Mouse (Mus musculus): ENCODE measurements around the gene Prkag1. TPM values are rescaled to one million over a fixed set of nuclear protein-coding genes. Genes with fewer than 3 reads are reported as not detected.

Prkag1 gene
- polyA plus RNA-seq (2014; fragmentation: Illumina TruSeq; extraction: RNeasy Lipid Tissue Mini Kit (QIAGEN cat#74804); ENCODE audit: low read depth, low replicate concordance): 54.5 TPM

DNA sequence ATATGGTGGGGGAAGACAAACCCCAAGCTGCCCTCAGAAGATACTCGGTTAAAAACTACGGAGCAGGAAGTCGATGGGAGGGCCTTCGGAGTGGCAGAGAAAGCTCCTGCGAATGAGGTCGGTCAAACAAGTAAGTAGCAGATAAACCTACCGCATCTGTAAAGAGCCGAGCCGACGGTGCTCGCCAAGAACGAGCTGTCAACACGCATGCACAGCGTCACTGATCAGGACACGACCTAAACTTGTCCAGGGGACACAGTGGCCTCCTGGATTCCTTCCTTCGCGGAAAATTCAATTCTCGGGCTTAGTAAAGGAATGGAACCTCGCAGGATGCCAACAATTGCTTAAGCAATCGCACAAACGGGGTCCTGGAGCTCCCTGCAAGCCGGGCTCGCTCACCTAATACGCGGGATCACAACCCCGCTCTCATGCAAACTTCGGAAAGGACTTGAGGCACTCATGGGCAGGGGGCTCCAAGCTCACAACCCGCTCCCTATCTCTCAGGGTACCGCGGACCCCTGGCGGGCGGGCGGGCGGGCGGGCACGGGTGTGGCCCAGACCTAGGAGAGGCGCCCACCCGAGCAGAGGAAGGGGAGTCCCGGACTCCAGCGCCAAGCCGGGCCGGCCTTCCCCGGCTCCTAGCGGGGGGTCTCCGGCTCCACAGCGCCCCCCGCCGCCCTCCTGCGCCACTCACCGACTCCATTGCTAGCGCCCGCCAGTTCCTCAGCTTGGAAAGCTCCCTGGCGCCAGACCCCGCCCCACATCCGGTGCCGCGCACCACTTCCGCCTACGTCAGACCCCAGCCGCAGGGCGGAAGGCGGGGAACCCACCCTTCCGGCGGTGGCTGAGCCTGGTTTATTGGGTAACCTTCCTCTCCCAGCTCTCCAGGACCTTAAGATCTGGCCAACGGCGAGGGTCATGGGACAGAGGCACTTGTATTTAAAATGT lies at the start of gene Prkag1:
TSS of gene Prkag1 (minus strand) at position 786 of the 948 bp plus-strand sequence.

DNA sequence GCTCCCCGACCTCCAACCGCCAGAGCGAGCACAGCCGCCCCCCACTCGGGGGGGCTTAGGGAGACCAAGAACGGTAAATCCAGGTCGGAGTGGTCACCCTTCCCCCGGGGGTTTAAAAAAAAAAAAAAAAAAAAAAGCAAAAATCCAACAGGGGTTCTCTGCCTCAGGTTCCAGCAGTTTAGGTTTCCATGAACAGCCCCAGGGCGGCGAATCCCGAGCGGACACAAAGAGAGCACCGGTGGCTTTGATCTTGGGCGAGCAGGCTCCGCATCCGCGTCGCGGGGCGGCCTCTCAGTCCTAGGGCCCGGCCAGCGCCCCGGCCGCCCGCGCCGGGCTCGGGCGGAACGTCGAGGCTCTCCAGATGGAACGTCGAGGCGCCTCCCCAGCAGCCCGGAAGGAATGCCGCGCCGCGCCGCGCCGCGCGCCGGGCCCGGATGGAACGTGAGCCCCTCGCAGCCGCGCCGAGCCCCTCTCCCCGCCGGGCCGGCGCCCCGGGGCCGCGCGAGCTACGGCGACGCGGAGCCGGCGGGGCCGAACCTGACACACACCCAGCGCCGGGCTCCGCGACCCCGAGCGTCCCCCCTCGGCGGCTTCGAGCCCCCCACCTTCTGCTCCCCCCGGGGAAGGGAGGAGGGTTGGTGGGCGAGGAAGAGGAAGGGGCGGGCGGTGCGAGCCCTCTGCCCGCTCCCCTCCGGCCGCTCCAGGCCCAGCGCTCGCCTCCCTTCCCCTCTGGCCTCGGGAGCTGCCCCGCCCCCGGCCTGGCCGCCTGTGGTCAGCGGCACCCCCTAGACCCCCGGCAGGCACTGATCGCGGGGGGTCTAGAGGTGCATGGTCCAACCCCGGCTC lies 40.0 kb upstream of the Prkag1 start, which contains the start of gene Kmt2d:
TSS of gene Kmt2d (minus strand) at position 135 of the 846 bp plus-strand sequence.

DNA sequence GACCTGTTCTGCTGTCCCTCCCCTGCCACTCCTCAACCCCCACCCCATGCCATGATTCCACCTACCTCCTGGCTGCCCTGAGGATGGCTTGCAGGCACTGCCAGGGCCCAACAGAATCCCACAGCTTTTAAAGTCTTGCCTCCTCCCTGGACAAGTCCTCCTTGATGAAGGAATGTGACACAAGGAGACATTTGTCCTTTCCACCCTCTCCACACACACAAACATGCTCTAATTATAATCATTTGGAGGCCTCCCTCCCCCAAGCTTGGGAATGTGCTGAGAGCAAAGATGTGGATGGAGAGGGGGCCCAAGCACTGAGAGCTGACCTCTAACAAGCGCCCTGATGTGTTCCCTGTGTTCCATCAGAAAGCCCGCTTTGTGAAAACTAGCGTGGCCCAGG lies 21.9 kb downstream of the Prkag1 start, which contains the start of gene Ddn:
TSS of gene Ddn (minus strand) at position 101 of the 400 bp plus-strand sequence.

DNA sequence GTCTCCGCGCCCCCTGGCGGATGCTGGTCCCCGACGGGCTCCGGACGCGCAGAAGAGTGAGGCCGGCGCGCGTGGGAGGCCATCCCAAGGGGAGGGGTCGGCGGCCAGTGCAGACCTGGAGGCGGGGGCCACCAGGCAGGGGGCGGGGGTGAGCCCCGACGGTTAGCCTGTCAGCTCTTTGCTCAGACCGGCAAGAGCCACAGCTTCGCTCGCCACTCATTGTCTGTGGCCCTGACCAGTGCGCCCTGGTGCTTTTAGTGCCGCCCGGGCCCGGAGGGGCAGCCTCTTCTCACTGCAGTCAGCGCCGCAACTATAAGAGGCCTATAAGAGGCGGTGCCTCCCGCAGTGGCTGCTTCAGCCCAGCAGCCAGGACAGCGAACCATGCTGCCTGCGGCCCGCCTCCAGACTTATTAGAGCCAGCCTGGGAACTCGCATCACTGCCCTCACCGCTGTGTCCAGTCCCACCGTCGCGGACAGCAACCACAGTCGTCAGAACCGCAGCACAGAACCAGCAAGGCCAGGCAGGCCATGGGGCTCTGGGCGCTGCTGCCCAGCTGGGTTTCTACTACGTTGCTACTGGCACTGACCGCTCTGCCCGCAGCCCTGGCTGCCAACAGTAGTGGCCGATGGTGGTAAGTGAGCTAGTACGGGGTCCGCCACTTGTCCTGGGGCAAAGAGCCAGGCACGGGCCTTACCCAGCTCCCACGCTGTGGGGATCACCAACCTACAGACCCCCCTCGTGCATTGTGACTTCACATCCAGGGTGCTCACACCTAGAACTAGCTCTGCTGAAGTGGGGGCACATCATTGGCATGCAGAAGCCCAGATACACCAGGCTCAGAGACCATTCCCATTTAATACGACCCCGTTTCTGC lies 41.4 kb downstream of the Prkag1 start, which contains the start of gene Wnt1:
TSS of gene Wnt1 (plus strand) at position 197 of the 875 bp plus-strand sequence.

DNA sequence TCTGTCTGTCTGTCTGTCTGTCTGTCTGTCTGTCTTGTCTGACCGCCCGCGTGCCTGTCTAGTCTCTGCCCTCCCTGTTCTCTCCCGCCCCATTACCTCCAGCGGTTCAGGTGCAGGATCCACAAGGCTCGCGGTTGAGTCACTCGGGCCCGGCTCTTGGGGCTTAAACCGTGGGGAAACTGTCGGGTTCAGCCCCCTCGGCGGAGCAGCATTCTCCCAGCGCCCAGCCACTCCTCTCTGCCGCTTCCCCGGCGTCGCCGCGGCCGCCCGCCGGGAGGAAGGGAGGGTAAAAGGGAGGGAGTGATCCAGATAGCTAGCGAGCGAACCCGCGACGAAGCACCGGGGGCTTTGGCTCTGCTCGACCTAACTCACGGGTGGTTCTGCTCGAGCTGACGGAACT lies 53.6 kb downstream of the Prkag1 start, which contains the start of gene Wnt10b:
TSS of gene Wnt10b (minus strand) at position 389 of the 400 bp plus-strand sequence.

Other genes starting within 250 kb of the Prkag1 start
- 7.5 TPM for gene Adcy6, start 221.4 kb downstream of the Prkag1 start, polyA plus RNA-seq (2014; fragmentation: Illumina TruSeq; extraction: RNeasy Lipid Tissue Mini Kit (QIAGEN cat#74804); ENCODE audit: low read depth, low replicate concordance)
- 0.44 TPM for gene Cacnb3, start 200.7 kb downstream of the Prkag1 start, polyA plus RNA-seq (2014; fragmentation: Illumina TruSeq; extraction: RNeasy Lipid Tissue Mini Kit (QIAGEN cat#74804); ENCODE audit: low read depth, low replicate concordance)
- 2.1 TPM for gene Ddx23, start 168.6 kb downstream of the Prkag1 start, polyA plus RNA-seq (2014; fragmentation: Illumina TruSeq; extraction: RNeasy Lipid Tissue Mini Kit (QIAGEN cat#74804); ENCODE audit: low read depth, low replicate concordance)
- 0.40 TPM for gene Rnd1, start 154.1 kb downstream of the Prkag1 start, polyA plus RNA-seq (2014; fragmentation: Illumina TruSeq; extraction: RNeasy Lipid Tissue Mini Kit (QIAGEN cat#74804); ENCODE audit: low read depth, low replicate concordance)
- 0.69 TPM for gene Ccdc65, start 123.3 kb downstream of the Prkag1 start, polyA plus RNA-seq (2014; fragmentation: Illumina TruSeq; extraction: RNeasy Lipid Tissue Mini Kit (QIAGEN cat#74804); ENCODE audit: low read depth, low replicate concordance)
- not detected for gene Fkbp11, start 103.3 kb downstream of the Prkag1 start, polyA plus RNA-seq (2014; fragmentation: Illumina TruSeq; extraction: RNeasy Lipid Tissue Mini Kit (QIAGEN cat#74804); ENCODE audit: low read depth, low replicate concordance)
- 32.6 TPM for gene Arf3, start 68.3 kb downstream of the Prkag1 start, polyA plus RNA-seq (2014; fragmentation: Illumina TruSeq; extraction: RNeasy Lipid Tissue Mini Kit (QIAGEN cat#74804); ENCODE audit: low read depth, low replicate concordance)
- not detected for gene Wnt10b, start 53.4 kb downstream of the Prkag1 start, polyA plus RNA-seq (2014; fragmentation: Illumina TruSeq; extraction: RNeasy Lipid Tissue Mini Kit (QIAGEN cat#74804); ENCODE audit: low read depth, low replicate concordance)
- not detected for gene Wnt1, start 41.7 kb downstream of the Prkag1 start, polyA plus RNA-seq (2014; fragmentation: Illumina TruSeq; extraction: RNeasy Lipid Tissue Mini Kit (QIAGEN cat#74804); ENCODE audit: low read depth, low replicate concordance)
- 2.7 TPM for gene Ddn, start 22.0 kb downstream of the Prkag1 start, polyA plus RNA-seq (2014; fragmentation: Illumina TruSeq; extraction: RNeasy Lipid Tissue Mini Kit (QIAGEN cat#74804); ENCODE audit: low read depth, low replicate concordance)
- 1.3 TPM for gene Kmt2d, start 39.7 kb upstream of the Prkag1 start, polyA plus RNA-seq (2014; fragmentation: Illumina TruSeq; extraction: RNeasy Lipid Tissue Mini Kit (QIAGEN cat#74804); ENCODE audit: low read depth, low replicate concordance)
- 4.1 TPM for gene Rhebl1, start 63.0 kb upstream of the Prkag1 start, polyA plus RNA-seq (2014; fragmentation: Illumina TruSeq; extraction: RNeasy Lipid Tissue Mini Kit (QIAGEN cat#74804); ENCODE audit: low read depth, low replicate concordance)
- gene Dhh, start 67.0 kb upstream of the Prkag1 start, polyA plus RNA-seq (2014; fragmentation: Illumina TruSeq; extraction: RNeasy Lipid Tissue Mini Kit (QIAGEN cat#74804); ENCODE audit: low read depth, low replicate concordance): 0.24 TPM
- gene Lmbr1l, start 86.7 kb upstream of the Prkag1 start, polyA plus RNA-seq (2014; fragmentation: Illumina TruSeq; extraction: RNeasy Lipid Tissue Mini Kit (QIAGEN cat#74804); ENCODE audit: low read depth, low replicate concordance): 4.0 TPM
- gene Tuba1b, start 103.0 kb upstream of the Prkag1 start, polyA plus RNA-seq (2014; fragmentation: Illumina TruSeq; extraction: RNeasy Lipid Tissue Mini Kit (QIAGEN cat#74804); ENCODE audit: low read depth, low replicate concordance): 20.2 TPM
- not detected for gene Gm49450, start 122.0 kb upstream of the Prkag1 start, polyA plus RNA-seq (2014; fragmentation: Illumina TruSeq; extraction: RNeasy Lipid Tissue Mini Kit (QIAGEN cat#74804); ENCODE audit: low read depth, low replicate concordance)
- 20.8 TPM for gene Tuba1a, start 122.2 kb upstream of the Prkag1 start, polyA plus RNA-seq (2014; fragmentation: Illumina TruSeq; extraction: RNeasy Lipid Tissue Mini Kit (QIAGEN cat#74804); ENCODE audit: low read depth, low replicate concordance)
- 7.2 TPM for gene Tuba1c, start 198.4 kb upstream of the Prkag1 start, polyA plus RNA-seq (2014; fragmentation: Illumina TruSeq; extraction: RNeasy Lipid Tissue Mini Kit (QIAGEN cat#74804); ENCODE audit: low read depth, low replicate concordance)
- gene Prph, start 223.7 kb upstream of the Prkag1 start, polyA plus RNA-seq (2014; fragmentation: Illumina TruSeq; extraction: RNeasy Lipid Tissue Mini Kit (QIAGEN cat#74804); ENCODE audit: low read depth, low replicate concordance): not detected
- gene Troap, start 243.1 kb upstream of the Prkag1 start, polyA plus RNA-seq (2014; fragmentation: Illumina TruSeq; extraction: RNeasy Lipid Tissue Mini Kit (QIAGEN cat#74804); ENCODE audit: low read depth, low replicate concordance): not detected

Measured in kidney, adult 10 weeks (tissue).